Mouse (Mus musculus) ES-E14 (cell line): ENCODE measurements at regions not wholly inside any gene's neighbourhood (a gene's known extent, or its start where the extent isn't known, plus 50 kb on each side); places are given as distances from the start of the nearest gene placed in this dataset.

Experiments used
- CHD2 ChIP-seq: IDR thresholded peaks from 2 replicates; pipeline ENCODE4 v1.6.1; 2014; ENCODE audit warnings: mild to moderate bottlenecking, low read depth, low read length, inconsistent platforms
- HCFC1 ChIP-seq: IDR thresholded peaks from 2 replicates; pipeline ENCODE4 v1.6.1; 2012; ENCODE audit warnings: low read length, inconsistent platforms, borderline replicate concordance; ENCODE audit not compliant: insufficient read depth
- ZC3H11A ChIP-seq: IDR thresholded peaks from 2 replicates; pipeline ENCODE4 v1.6.1; 2012; ENCODE audit warnings: low read depth, mild to moderate bottlenecking, inconsistent platforms, low read length, borderline replicate concordance
- ZNF384 ChIP-seq: IDR thresholded peaks from 2 replicates; pipeline ENCODE4 v1.6.1; 2012; ENCODE audit warnings: low read depth, low read length, inconsistent platforms

GRCm38 (mm10) chr12:90862632-90863031 is 124.4 kb upstream of the Dio2 start:
- no peak for TF ChIP-seq CHD2
- TF ChIP-seq ZNF384, result no peak
- no peak for TF ChIP-seq HCFC1
- TF ChIP-seq ZC3H11A, result no peak
